Comparison of ENCODE assay signal across 9 mouse cellular contexts in genomic region chr2:58175392-58176291, GRCm38 (mm10). TPM values are rescaled to one million over a fixed set of nuclear protein-coding genes. Genes with fewer than 3 reads are reported as not detected.
DNase-seq lines count a peak whose midpoint lies in the region; ATAC-seq and TF ChIP-seq lines count a peak whose summit lies in the region.
"Had no signal": no experiment of that assay in that cellular context is flagged by ENCODE, and none has a peak within 500 bp of the region (broad histone marks: within the 10 kb centered on the region; RNA-seq: fewer than 3 reads in every experiment).

No protein-coding gene starts in this region.

- H3K4me1 ChIP-seq in midbrain, embryonic 16.5 days (ENCODE audit: control insufficient read depth, insufficient read depth, low read length): peaks cover 14% of the 10 kb centered on the region
- peaks cover 7% of the 10 kb centered on the region for H3K4me1 ChIP-seq in midbrain, embryonic 15.5 days
- H3K4me1 ChIP-seq in kidney, adult 2 months (ENCODE audit: control insufficient read depth, insufficient read depth, low read length): peaks cover 17% of the 10 kb centered on the region
- no peaks in the 10 kb centered on the region for H3K4me1 ChIP-seq in liver, postnatal 0 days (ENCODE audit: insufficient read depth)

- TF ChIP-seq CTCF in kidney, adult 2 months (conservative IDR thresholded peaks at IDR 0.05; ENCODE audit: insufficient read depth, insufficient read length, low read depth, low read length): no peak
- TF ChIP-seq CTCF in liver, postnatal 0 days (IDR thresholded peaks at IDR 0.05; ENCODE audit: low read depth): no peak

- H3K36me3 ChIP-seq in midbrain, embryonic 16.5 days (ENCODE audit: control insufficient read depth, insufficient read depth, low read length): no peaks in the 10 kb centered on the region
- no peaks in the 10 kb centered on the region for H3K36me3 ChIP-seq in midbrain, embryonic 15.5 days (replicated peaks)
- no peaks in the 10 kb centered on the region for H3K36me3 ChIP-seq in kidney, adult 2 months (ENCODE audit: control insufficient read depth, insufficient read depth, low read length)
- no peaks in the 10 kb centered on the region for H3K36me3 ChIP-seq in liver, postnatal 0 days (replicated peaks; ENCODE audit: insufficient read depth, low read length)
- H3K36me3 ChIP-seq: midbrain, embryonic 12.5 days had no signal

- H3K27ac ChIP-seq in midbrain, embryonic 16.5 days (ENCODE audit: low read length): peak overlapping the region; percentile 73; the same call in 1 of the 2 replicates
- H3K27ac ChIP-seq in midbrain, embryonic 15.5 days: no peak overlapping the region
- peak overlapping the region; percentile 78 for H3K27ac ChIP-seq in kidney, adult 2 months (ENCODE audit: insufficient read depth, low read depth, low read length)
- H3K27ac ChIP-seq in liver, postnatal 0 days (ENCODE audit: low read depth): no peak overlapping the region

- H3K4me2 ChIP-seq in midbrain, embryonic 16.5 days (ENCODE audit: low read length): no peak overlapping the region
- H3K4me2 ChIP-seq in midbrain, embryonic 15.5 days: no peak overlapping the region
- no peak overlapping the region for H3K4me2 ChIP-seq in liver, postnatal 0 days (ENCODE audit: low read depth, low read length)
- H3K4me2 ChIP-seq: midbrain, embryonic 12.5 days had no signal

- WGBS in midbrain, embryonic 16.5 days: 82% methylated on average over 8 of the region's 8 CpGs
- WGBS in midbrain, embryonic 15.5 days: 88% methylated on average over 8 of the region's 8 CpGs
- WGBS in kidney, adult 2 months: 30% methylated on average over 8 of the region's 8 CpGs
- 78% methylated on average over 8 of the region's 8 CpGs for WGBS in liver, postnatal 0 days (ENCODE audit: insufficient replicate concordance)

- H3K27me3 ChIP-seq in midbrain, embryonic 16.5 days (ENCODE audit: control insufficient read depth, insufficient read depth, low read depth, low read length): no peaks in the 10 kb centered on the region
- H3K27me3 ChIP-seq in midbrain, embryonic 15.5 days (replicated peaks): no peaks in the 10 kb centered on the region
- no peaks in the 10 kb centered on the region for H3K27me3 ChIP-seq in kidney, adult 2 months (replicated peaks; ENCODE audit: control insufficient read depth, insufficient read depth, low read length)
- H3K27me3 ChIP-seq in liver, postnatal 0 days (ENCODE audit: insufficient read depth, low read length): no peaks in the 10 kb centered on the region
- H3K27me3 ChIP-seq: midbrain, embryonic 12.5 days had no signal

- peak; percentile 69 for DNase-seq in cerebellum, adult 9-11 months
- peak; percentile 86 for DNase-seq in kidney, adult 2 months
- peak; percentile 67 for DNase-seq in skeletal muscle tissue, adult 2 months (ENCODE audit: low read depth, low spot score)
- DNase-seq in thymus, postnatal 0 days (ENCODE audit: low spot score): no peak
- no peak for DNase-seq in liver, postnatal 0 days
- no peak for DNase-seq in right cerebral cortex, postnatal 10 days (ENCODE audit: low spot score in 2 of 2)

- no peak for TF ChIP-seq EP300 in liver, postnatal 0 days (IDR thresholded peaks at IDR 0.05; ENCODE audit: low read depth)

- H3K9ac ChIP-seq in midbrain, embryonic 16.5 days (ENCODE audit: low read depth, low read length): no peak overlapping the region
- H3K9ac ChIP-seq in midbrain, embryonic 15.5 days: no peak overlapping the region
- H3K9ac ChIP-seq in liver, postnatal 0 days (replicated peaks): no peak overlapping the region
- H3K9ac ChIP-seq: midbrain, embryonic 12.5 days had no signal

- no peak for ATAC-seq in midbrain, embryonic 16.5 days
- ATAC-seq in midbrain, embryonic 15.5 days (replicated peaks): no peak
- ATAC-seq in liver, postnatal 0 days: no peak

- no peak overlapping the region for H3K4me3 ChIP-seq in midbrain, embryonic 16.5 days (ENCODE audit: low read depth, low read length)
- no peak overlapping the region for H3K4me3 ChIP-seq in midbrain, embryonic 15.5 days
- no peak overlapping the region for H3K4me3 ChIP-seq in kidney, adult 2 months (ENCODE audit: insufficient read depth, low read depth, low read length)
- H3K4me3 ChIP-seq in liver, postnatal 0 days (ENCODE audit: low read depth, low read length): no peak overlapping the region
- H3K4me3 ChIP-seq: midbrain, embryonic 12.5 days had no signal

- TF ChIP-seq POLR2A in kidney, adult 2 months (IDR thresholded peaks at IDR 0.05; ENCODE audit: low read depth, low read length): no peak

- H3K9me3 ChIP-seq in midbrain, embryonic 16.5 days (replicated peaks; ENCODE audit: control insufficient read depth, low read length, poor library complexity, severe bottlenecking): no peaks in the 10 kb centered on the region
- no peaks in the 10 kb centered on the region for H3K9me3 ChIP-seq in midbrain, embryonic 15.5 days
- H3K9me3 ChIP-seq in liver, postnatal 0 days (ENCODE audit: low read length): no peaks in the 10 kb centered on the region
- H3K9me3 ChIP-seq: midbrain, embryonic 12.5 days had no signal

RNA-seq across cellular contexts. Expression of gene Cytip, which starts 19.7 kb away (rescaled TPM):
- polyA plus RNA-seq in midbrain, embryonic 16.5 days (2015; fragmentation: Nextera tagmentation; extraction: Ambion mirVana): 0.44 TPM in 1 of 2 replicates, not detected in the other
- polyA plus RNA-seq in midbrain, embryonic 15.5 days (2015; fragmentation: Nextera tagmentation; extraction: Ambion mirVana): 0.09 and 0.18 TPM in 2 replicates
- polyA plus RNA-seq in kidney, adult 2 months (2012; rRNA removed): 22.0 and 23.1 TPM in 2 replicates
- polyA plus RNA-seq in thymus, postnatal 0 days (2015; fragmentation: Nextera tagmentation; extraction: Ambion mirVana): 117 and 125 TPM in 2 replicates
- 6.8 and 7.5 TPM in 2 replicates for polyA plus RNA-seq in liver, postnatal 0 days (2015; fragmentation: Nextera tagmentation; extraction: Ambion mirVana)

Comparison
In these comparisons a context has a peak if more than half of its experiments do, and no peak if none do; other contexts are left out.
1. H3K27ac ChIP-seq: peak in midbrain, embryonic 16.5 days (single experiment) and kidney, adult 2 months (single experiment); none in midbrain, embryonic 15.5 days (single experiment) and liver, postnatal 0 days (single experiment).
2. DNase-seq: peak in cerebellum, adult 9-11 months (single experiment), kidney, adult 2 months (single experiment) and skeletal muscle tissue, adult 2 months (single experiment); none in thymus, postnatal 0 days (single experiment), liver, postnatal 0 days (single experiment) and right cerebral cortex, postnatal 10 days (0 of 2).